Mouse (Mus musculus) forebrain, embryonic 13.5 days (tissue): ENCODE measurements around the gene Hypk. TPM values are rescaled to one million over a fixed set of nuclear protein-coding genes. Genes with fewer than 3 reads are reported as not detected.
"Not testable (repeated sequence)": the region's sequence is repeated elsewhere in the genome, so short reads cannot be mapped to it uniquely, and the experiment has no call there.

Source experiments
- ATAC-seq: fragments of 200-750 bp; cut with Nextera tagmentation; 2 replicates; pipeline ENCODE4 v1.8.0; 2017
- H3K27ac ChIP-seq: fragments of 300-500 bp; sonication (generic); 2 replicates; pipeline ENCODE4 v1.5.1; 2015; ENCODE audit warnings: inconsistent platforms, mild to moderate bottlenecking, moderate library complexity
- H3K27me3 ChIP-seq: fragments of 300-500 bp; sonication (generic); 2 replicates; pipeline ENCODE4 v1.6.1; 2015; ENCODE audit warnings: mild to moderate bottlenecking, inconsistent platforms
- H3K36me3 ChIP-seq: fragments of 300-500 bp; sonication (generic); 2 replicates; pipeline ENCODE4 v1.6.1; 2015; ENCODE audit warnings: mild to moderate bottlenecking, inconsistent platforms; ENCODE audit not compliant: poor library complexity, severe bottlenecking
- H3K4me1 ChIP-seq: fragments of 300-500 bp; sonication (generic); 2 replicates; pipeline ENCODE4 v1.6.1; 2015; ENCODE audit warnings: inconsistent platforms
- H3K4me2 ChIP-seq: fragments of 300-500 bp; sonication (generic); 2 replicates; pipeline ENCODE4 v1.6.1; 2015; ENCODE audit warnings: inconsistent platforms, mild to moderate bottlenecking, moderate library complexity
- H3K4me3 ChIP-seq: fragments of 300-500 bp; sonication (generic); 2 replicates; pipeline ENCODE4 v1.5.1; 2015; ENCODE audit warnings: mild to moderate bottlenecking, inconsistent platforms
- H3K9ac ChIP-seq: fragments of 300-500 bp; sonication (generic); 2 replicates; pipeline ENCODE4 v1.6.1; 2015; ENCODE audit warnings: mild to moderate bottlenecking, inconsistent platforms
- H3K9me3 ChIP-seq: fragments of 300-500 bp; sonication (generic); replicated peaks from 2 replicates; pipeline ENCODE4 v1.6.1; 2016; ENCODE audit warnings: inconsistent platforms
- WGBS: fragments of 180-500 bp; shearing (Covaris S2); methylation state at CpG from one replicate; pipeline ENCODE4 v1.1.7; 2015; 5-methylcytosine and 5-hydroxymethylcytosine counted together
- polyA plus RNA-seq: library from polyadenylated mRNA; unstranded; fragments of >200 nt; fragmentation: Nextera tagmentation; extraction: Ambion mirVana; gene quantifications from 2 replicates; pipeline ENCODE4 v1.2.1, GENCODE M21; 2015

The Hypk gene
- polyA plus RNA-seq, 1 experiment from 2014 or later: 122 TPM

GRCm38 (mm10) chr2:121449545-121450011 is 3.5 kb upstream of the Hypk start:
- WGBS: under 1% methylated on average over 52 of the region's 54 CpGs
- ATAC-seq: peak; percentile 77

GRCm38 (mm10) chr2:121450093-121450492 is 3.0 kb upstream of the Hypk start:
- Histone ChIP-seq H3K9ac (peak overlapping the region; percentile 88), H3K36me3 (peaks cover 21% of the 10 kb centered on the region), H3K9me3 (no peaks in the 10 kb centered on the region), H3K4me2 (peak overlapping the region; percentile 98), H3K27me3 (no peaks in the 10 kb centered on the region), H3K27ac (peak overlapping the region; percentile 95; the same call in 1 of the 2 replicates), H3K4me1 (peaks cover 28% of the 10 kb centered on the region), H3K4me3 (peak overlapping the region; percentile 93)
- WGBS: 7% methylated on average over 7 of the region's 7 CpGs
- ATAC-seq: no peak

More at GRCm38 (mm10) chr2:121449545-121450011, 3.5 kb upstream of the Hypk start:
- peak overlapping the region; percentile 93 for H3K4me3 ChIP-seq
- H3K9me3 ChIP-seq: no peaks in the 10 kb centered on the region
- H3K36me3 ChIP-seq: peaks cover 21% of the 10 kb centered on the region
- H3K4me2 ChIP-seq: peak overlapping the region; percentile 98
- H3K27me3 ChIP-seq: no peaks in the 10 kb centered on the region
- peak overlapping the region; percentile 88 for H3K9ac ChIP-seq
- H3K27ac ChIP-seq: peak overlapping the region; percentile 95
- H3K4me1 ChIP-seq: peaks cover 28% of the 10 kb centered on the region

DNA sequence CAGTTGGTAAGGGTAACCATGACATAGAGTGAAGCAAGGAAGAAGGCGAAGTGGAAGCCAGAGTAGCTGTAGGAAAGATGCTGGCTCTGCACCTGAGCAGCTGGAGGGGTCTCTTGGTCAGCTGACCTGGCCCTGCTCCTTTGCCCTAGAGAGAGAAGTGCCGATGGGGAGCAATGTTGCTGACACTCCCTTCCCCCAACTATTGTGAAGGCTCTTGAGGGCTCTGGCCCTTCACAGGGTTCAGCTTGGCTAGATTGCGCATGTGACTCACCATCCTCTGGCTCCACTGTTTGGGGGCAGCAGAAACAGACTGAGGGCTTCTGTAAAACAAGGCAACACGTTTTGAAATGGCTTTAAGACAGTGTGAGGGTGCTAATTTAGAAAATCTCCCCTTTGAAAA is 729 bp upstream of the Hypk start:
- Histone ChIP-seq H3K36me3 (peaks cover 21% of the 10 kb centered on the region), H3K4me1 (peaks cover 34% of the 10 kb centered on the region), H3K9ac (no peak overlapping the region), H3K27me3 (no peaks in the 10 kb centered on the region), H3K4me3 (no peak overlapping the region), H3K9me3 (no peaks in the 10 kb centered on the region), H3K27ac (no peak overlapping the region), H3K4me2 (no peak overlapping the region)
- no peak for ATAC-seq
- 77% methylated on average over 4 of the region's 4 CpGs for WGBS

- WGBS: 80% methylated on average over 6 of the region's 6 CpGs
- Histone ChIP-seq H3K36me3 (peaks cover 29% of the 10 kb centered on the region), H3K9ac (no peak overlapping the region), H3K4me3 (no peak overlapping the region), H3K27me3 (no peaks in the 10 kb centered on the region), H3K4me2 (no peak overlapping the region), H3K27ac (no peak overlapping the region), H3K9me3 (no peaks in the 10 kb centered on the region), H3K4me1 (peaks cover 40% of the 10 kb centered on the region)
- ATAC-seq: no peak
Measured at GRCm38 (mm10) chr2:121453917-121454316, 827 bp downstream of the Hypk start.

DNA sequence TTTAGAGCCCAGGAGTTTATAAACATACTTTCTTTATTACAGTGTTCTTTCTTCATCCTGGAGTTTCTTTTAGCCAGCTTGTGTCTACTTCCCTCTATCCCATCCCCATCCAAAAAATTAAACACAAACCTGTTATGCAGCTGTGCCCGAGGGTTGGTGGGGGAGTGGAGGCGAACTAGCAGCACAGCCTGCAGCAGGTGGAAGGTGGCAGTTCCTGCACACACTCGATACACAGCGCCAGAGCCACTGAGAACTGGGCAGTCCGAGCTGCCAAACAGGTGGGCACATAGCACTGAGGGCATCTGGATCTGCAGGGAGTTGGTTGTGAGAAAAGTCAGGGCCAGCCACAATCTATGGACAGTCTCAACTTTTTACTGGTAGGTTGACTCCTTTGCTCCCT is 2.4 kb downstream of the Hypk start:
- Histone ChIP-seq H3K27ac (no peak overlapping the region), H3K9me3 (no peaks in the 10 kb centered on the region), H3K4me2 (no peak overlapping the region), H3K36me3 (peaks cover 44% of the 10 kb centered on the region), H3K27me3 (no peaks in the 10 kb centered on the region), H3K4me3 (no peak overlapping the region), H3K4me1 (peaks cover 34% of the 10 kb centered on the region), H3K9ac (no peak overlapping the region)
- WGBS: 85% methylated on average over 5 of the region's 5 CpGs
- no peak for ATAC-seq

GRCm38 (mm10) chr2:121456692-121457642 is 3.9 kb downstream of the Hypk start, which contains the start of gene Serinc4:
Serinc4 (minus strand) TSS chr2:121456781.
- peak; percentile 95 for ATAC-seq
- Histone ChIP-seq H3K9ac (peak within 1 kb of the TSS; percentile 81), H3K4me3 (peak within 1 kb of the TSS; percentile 81)

DNA sequence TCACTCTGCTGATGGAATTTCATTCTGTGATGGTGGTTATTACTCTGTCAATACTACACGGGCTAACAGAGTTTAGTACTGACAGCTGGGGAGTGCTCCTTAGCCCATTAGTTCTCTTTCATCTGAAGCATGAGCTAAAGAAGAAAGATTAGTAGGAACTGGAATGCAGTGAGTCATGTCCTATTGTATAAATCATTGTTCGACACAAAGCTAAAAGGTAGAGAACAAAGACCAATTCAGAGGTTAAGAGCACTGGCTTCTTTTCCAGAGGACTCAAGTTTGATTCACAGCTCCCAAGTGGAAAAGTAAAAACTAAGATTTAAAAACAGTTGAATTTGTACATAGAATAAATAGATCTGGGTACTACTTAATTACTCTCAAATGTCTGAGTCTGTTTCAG is 7.0 kb downstream of the Hypk start:
- Histone ChIP-seq H3K9me3 (no peaks in the 10 kb centered on the region), H3K27me3 (no peaks in the 10 kb centered on the region), H3K27ac (no peak overlapping the region), H3K4me3 (no peak overlapping the region), H3K36me3 (peaks cover 30% of the 10 kb centered on the region), H3K4me1 (peaks cover 16% of the 10 kb centered on the region), H3K4me2 (no peak overlapping the region), H3K9ac (no peak overlapping the region)
- 59% methylated on average over 2 of the region's 2 CpGs for WGBS
- ATAC-seq: no peak

More at GRCm38 (mm10) chr2:121456692-121457642, 3.9 kb downstream of the Hypk start, which contains the start of gene Serinc4:
- Histone ChIP-seq H3K4me1 (peaks cover 24% of the 10 kb centered on the region), H3K36me3 (peaks cover 48% of the 10 kb centered on the region), H3K27me3 (no peaks in the 10 kb centered on the region), H3K9me3 (no peaks in the 10 kb centered on the region), H3K4me2 (peak within 1 kb of the TSS; percentile 77), H3K27ac (peak within 1 kb of the TSS; percentile 69)
- 3% methylated on average over 41 of the region's 41 CpGs for WGBS

GRCm38 (mm10) chr2:121468982-121469381 is 15.9 kb downstream of the Hypk start:
- H3K27me3 ChIP-seq, H3K36me3 ChIP-seq, H3K4me1 ChIP-seq, H3K4me2 ChIP-seq, H3K9ac ChIP-seq, ATAC-seq, H3K9me3 ChIP-seq, H3K4me3 ChIP-seq, H3K27ac ChIP-seq: not testable (repeated sequence)
- 90% methylated on average over 2 of the region's 6 CpGs for WGBS

- not testable (repeated sequence) for H3K27ac ChIP-seq, ATAC-seq, H3K4me1 ChIP-seq, H3K27me3 ChIP-seq, H3K4me3 ChIP-seq, H3K9me3 ChIP-seq, H3K36me3 ChIP-seq, H3K9ac ChIP-seq
- peak overlapping the region; percentile 85 for H3K4me2 ChIP-seq
- WGBS: 97% methylated on average over 3 of the region's 3 CpGs
Measured at GRCm38 (mm10) chr2:121472783-121473182, 19.7 kb downstream of the Hypk start.

GRCm38 (mm10) chr2:121473301-121474179 is 20.4 kb downstream of the Hypk start, which contains the start of gene Mfap1b:
Mfap1b (minus strand) TSS chr2:121474067.
- not testable (repeated sequence) for H3K4me1 ChIP-seq, H3K36me3 ChIP-seq, H3K9me3 ChIP-seq, H3K27me3 ChIP-seq
- ATAC-seq: peak; percentile 98
- Histone ChIP-seq H3K27ac (peak within 1 kb of the TSS; percentile 49), H3K4me3 (peak within 1 kb of the TSS; percentile 60), H3K4me2 (peak within 1 kb of the TSS; percentile 85), H3K9ac (peak within 1 kb of the TSS; percentile 64)
- 5% methylated on average over 41 of the region's 41 CpGs for WGBS

- WGBS: 39% methylated on average over 8 of the region's 8 CpGs
- Histone ChIP-seq H3K9me3 (no peaks in the 10 kb centered on the region), H3K27ac (peak overlapping the region; percentile 49), H3K27me3 (no peaks in the 10 kb centered on the region), H3K9ac (peak overlapping the region; percentile 64; the same call in 1 of the 2 replicates), H3K4me2 (peak overlapping the region; percentile 85), H3K36me3 (0 out of 2 replicates have a peak, but pooled peaks cover 4% of the 10 kb centered on the region), H3K4me3 (peak overlapping the region; percentile 60), H3K4me1 (peaks cover 5% of the 10 kb centered on the region)
- no peak for ATAC-seq
Measured at GRCm38 (mm10) chr2:121474180-121474535, 21.1 kb downstream of the Hypk start.
